In genomic region chr1:179279116-179279515, GRCm38 (mm10) we compare ENCODE assay signal across 14 mouse cellular contexts.
"Had no signal": no experiment of that assay in that cellular context is flagged by ENCODE, and none has a peak within 500 bp of the region (broad histone marks: within the 10 kb centered on the region; RNA-seq: fewer than 3 reads in every experiment).

No protein-coding gene starts in this region.

- H3K9me3 ChIP-seq: limb, embryonic 10.5 days; liver, embryonic 13.5 days; lung, embryonic 15.5 days; midbrain, embryonic 15.5 days; neural tube, embryonic 12.5 days had no signal

- H3K9ac ChIP-seq: liver, embryonic 13.5 days; liver, postnatal 0 days; lung, embryonic 15.5 days; midbrain, embryonic 15.5 days; neural tube, embryonic 12.5 days had no signal

- H3K27me3 ChIP-seq: liver, embryonic 13.5 days; lung, embryonic 15.5 days; megakaryocyte, embryonic 14.5 days; midbrain, embryonic 15.5 days; neural tube, embryonic 12.5 days had no signal

- H3K4me2 ChIP-seq: liver, embryonic 13.5 days; lung, embryonic 15.5 days; midbrain, embryonic 11.5 days; midbrain, embryonic 15.5 days; neural tube, embryonic 12.5 days had no signal

- ATAC-seq: intestine, embryonic 16.5 days; liver, postnatal 0 days; midbrain, embryonic 15.5 days had no signal

- H3K4me3 ChIP-seq: limb, embryonic 10.5 days; liver, embryonic 13.5 days; lung, embryonic 15.5 days; midbrain, embryonic 15.5 days; neural tube, embryonic 12.5 days had no signal

- H3K4me1 ChIP-seq: liver, embryonic 13.5 days; midbrain, embryonic 15.5 days had no signal

- H3K27ac ChIP-seq: limb, embryonic 10.5 days; liver, embryonic 13.5 days; lung, embryonic 15.5 days; macrophage; midbrain, embryonic 15.5 days; neural tube, embryonic 12.5 days had no signal

- H3K36me3 ChIP-seq: limb, embryonic 10.5 days; liver, embryonic 13.5 days; lung, embryonic 15.5 days; midbrain, embryonic 15.5 days; neural tube, embryonic 12.5 days had no signal

- DNase-seq: liver, embryonic 13.5 days; liver, postnatal 0 days; lung, postnatal 14 days; spleen, adult 18-20 months; thymus, adult 18-20 months; thymus, postnatal 14 days had no signal
